Mouse (Mus musculus): ENCODE measurements around the gene Gm45140. TPM values are rescaled to one million over a fixed set of nuclear protein-coding genes. Genes with fewer than 3 reads are reported as not detected.

Gene Gm45140
- total and polyA plus RNA-seq, 3 experiments, result 4.3 to 25.7 (median 13.0) TPM

DNA sequence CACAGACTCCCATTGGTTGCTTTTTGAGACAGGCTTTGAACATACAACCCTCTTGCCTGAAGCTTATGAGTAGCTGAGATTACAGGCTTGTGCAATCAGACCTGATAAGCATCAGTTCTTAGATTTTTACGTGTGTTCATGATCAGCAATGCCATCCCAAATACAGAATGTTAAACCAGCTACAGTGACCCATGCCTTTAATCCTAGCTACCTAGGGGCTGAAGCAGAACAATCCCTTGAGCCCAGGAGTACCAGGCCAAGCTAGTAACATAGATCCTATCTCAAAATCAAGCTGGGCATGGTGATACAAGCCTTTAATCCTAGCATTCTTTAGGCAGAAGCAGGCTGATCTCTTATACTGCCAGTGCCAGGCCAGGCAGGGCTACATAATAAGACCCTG, 31.6 kb downstream of the Gm45140 start:
- H3K79me2 ChIP-seq (replicated peaks; ENCODE audit: control insufficient read depth, extremely low read depth, insufficient read depth, poor library complexity, severe bottlenecking), result peaks cover 25% of the 10 kb centered on the region
- dilution Hi-C loops (cut with MboI; ENCODE audit: extremely low pct_ligation_motif_present, extremely low pct_unique_long_range_greater_than_20kb, low sequenced_read_pairs), result no loop called here
- no peaks in the 10 kb centered on the region for H3K9me3 ChIP-seq (replicated peaks; ENCODE audit: low read length)
- H3K4me2 ChIP-seq (ENCODE audit: insufficient read depth, low read depth, poor library complexity, severe bottlenecking), result no peak overlapping the region
- no peaks in the 10 kb centered on the region for H3K27me3 ChIP-seq (replicated peaks)
- in situ Hi-C loops (cut with MboI; ENCODE audit: low pct_ligation_motif_present, low pct_unique_long_range_greater_than_20kb, low sequenced_read_pairs), result no loop called here
- H3K4me3 ChIP-seq (replicated peaks in 1 of 3; ENCODE audit: low read depth in 2 of 3, low read length in 2 of 3, poor library complexity in 1 of 3), result no peak overlapping the region
- DNase-seq (ENCODE audit: extremely low read depth), result no peak
- peaks cover 6 to 52% of the 10 kb centered on the region in 2 experiments for H3K36me3 ChIP-seq (replicated peaks in 1 of 2; ENCODE audit: control insufficient read depth in 1 of 2, insufficient read depth in 1 of 2, low read length in 1 of 2)
- no peak overlapping the region for H3K27ac ChIP-seq (ENCODE audit: insufficient read depth, low read depth)
- peaks cover 14 to 40% of the 10 kb centered on the region in 2 experiments for H3K4me1 ChIP-seq (ENCODE audit: control insufficient read depth in 1 of 2, insufficient read depth in 2 of 2)
- TF ChIP-seq SMC3 (IDR thresholded peaks at IDR 0.05; ENCODE audit: low read depth, low read length), result no peak
- TF ChIP-seq RCOR1 (conservative IDR thresholded peaks at IDR 0.05; ENCODE audit: low read depth, low read length), result no peak
- TF ChIP-seq E2F4 (IDR thresholded peaks at IDR 0.05; ENCODE audit: insufficient replicate concordance, low read depth, low read length), result no peak
- TF ChIP-seq HCFC1 (IDR thresholded peaks at IDR 0.05; ENCODE audit: low read depth, low read length), result no peak
- H3K9ac ChIP-seq (ENCODE audit: insufficient read depth, low read depth), result no peak overlapping the region

DNA sequence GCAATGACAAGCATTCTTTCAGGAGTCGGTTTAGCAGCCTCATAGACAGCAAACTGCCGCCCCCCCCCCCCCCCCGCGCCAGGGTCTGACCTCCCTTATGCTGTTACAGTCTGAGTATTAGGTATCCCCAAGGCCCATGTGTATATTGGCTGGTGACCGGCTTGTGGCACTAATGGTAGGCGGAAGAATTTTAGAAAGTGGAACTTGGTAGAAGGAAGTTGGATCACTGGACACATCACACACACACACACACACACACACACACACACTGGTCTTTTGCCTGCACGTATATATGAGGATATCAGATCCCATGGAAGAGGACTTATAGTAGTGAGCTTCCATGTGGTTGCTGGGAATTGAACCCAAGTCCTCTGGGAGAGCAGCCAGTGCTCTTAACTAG, 33.1 kb downstream of the Gm45140 start:
- peaks cover 12% of the 10 kb centered on the region for H3K79me2 ChIP-seq (replicated peaks; ENCODE audit: control insufficient read depth, extremely low read depth, insufficient read depth, poor library complexity, severe bottlenecking)
- H3K27ac ChIP-seq (ENCODE audit: insufficient read depth, low read depth), result no peak overlapping the region
- TF ChIP-seq BHLHE40 (IDR thresholded peaks at IDR 0.05; ENCODE audit: low read depth, low read length) (no peak), USF2 (conservative IDR thresholded peaks at IDR 0.05; ENCODE audit: low read depth, low read length) (no peak), MXI1 (IDR thresholded peaks at IDR 0.05; ENCODE audit: low read depth, low read length) (no peak), UBTF (IDR thresholded peaks at IDR 0.05; ENCODE audit: low read depth, low read length) (no peak), CHD1 (IDR thresholded peaks at IDR 0.05; ENCODE audit: low read depth, low read length) (no peak), POLR2AphosphoS2 (IDR thresholded peaks at IDR 0.05; ENCODE audit: low read depth, low read length) (no peak), ZKSCAN1 (IDR thresholded peaks at IDR 0.05; ENCODE audit: borderline replicate concordance, low read depth, low read length) (no peak), NRF1 (IDR thresholded peaks at IDR 0.05; ENCODE audit: low read depth, low read length) (no peak), CHD2 (IDR thresholded peaks at IDR 0.05; ENCODE audit: low read length) (no peak), SMC3 (IDR thresholded peaks at IDR 0.05; ENCODE audit: low read depth, low read length) (no peak), POLR2A (IDR thresholded peaks at IDR 0.05; ENCODE audit: low read depth, low read length) (no peak), MAX (IDR thresholded peaks at IDR 0.05; ENCODE audit: low read length) (no peak), IRF4 (IDR thresholded peaks at IDR 0.05; ENCODE audit: low read depth, low read length) (no peak), EP300 (IDR thresholded peaks at IDR 0.05; ENCODE audit: low read length) (no peak), CTCF (conservative IDR thresholded peaks at IDR 0.05 in 1 of 2, IDR thresholded peaks at IDR 0.05 in 1 of 2; ENCODE audit: low read depth in 2 of 2, low read length in 2 of 2) (no peak)
- no peak overlapping the region for H3K9ac ChIP-seq (ENCODE audit: insufficient read depth, low read depth)
- no peaks in the 10 kb centered on the region for H3K9me3 ChIP-seq (replicated peaks; ENCODE audit: low read length)
- H3K4me3 ChIP-seq (replicated peaks in 1 of 3; ENCODE audit: low read depth in 2 of 3, low read length in 2 of 3, poor library complexity in 1 of 3), result no peak overlapping the region
- no peak overlapping the region for H3K4me2 ChIP-seq (ENCODE audit: insufficient read depth, low read depth, poor library complexity, severe bottlenecking)
- in situ Hi-C loops (cut with MboI; ENCODE audit: low pct_ligation_motif_present, low pct_unique_long_range_greater_than_20kb, low sequenced_read_pairs) (no loop called here), dilution Hi-C loops (cut with MboI; ENCODE audit: extremely low pct_ligation_motif_present, extremely low pct_unique_long_range_greater_than_20kb, low sequenced_read_pairs) (no loop called here)
- H3K36me3 ChIP-seq (replicated peaks in 1 of 2; ENCODE audit: control insufficient read depth in 1 of 2, insufficient read depth in 1 of 2, low read length in 1 of 2), result peaks cover 6 to 59% of the 10 kb centered on the region in 2 experiments
- peaks cover 6 to 34% of the 10 kb centered on the region in 2 experiments for H3K4me1 ChIP-seq (ENCODE audit: control insufficient read depth in 1 of 2, insufficient read depth in 2 of 2)
- H3K27me3 ChIP-seq (replicated peaks), result no peaks in the 10 kb centered on the region
- no peak for DNase-seq (ENCODE audit: extremely low read depth)

All from CH12.LX (cell line).